In genomic region chr4:41409341-41409740, GRCm38 (mm10) we compare ENCODE assay signal across 25 mouse cellular contexts. TPM values are rescaled to one million over a fixed set of nuclear protein-coding genes. Genes with fewer than 3 reads are reported as not detected.
A peak's percentile ranks its signal among the peaks of the same experiment; 100 is the strongest.
DNase-seq lines count a peak whose midpoint lies in the region; ATAC-seq lines count a peak whose summit lies in the region.
"Had no signal": no experiment of that assay in that cellular context is flagged by ENCODE, and none has a peak within 500 bp of the region (broad histone marks: within the 10 kb centered on the region; RNA-seq: fewer than 3 reads in every experiment).

No protein-coding gene starts in this region.

- ATAC-seq in inflammation-experienced regulatory T-cells, adult 6 months, result no peak
- ATAC-seq: forebrain, embryonic 13.5 days; hindbrain, embryonic 16.5 days; intestine, embryonic 16.5 days; midbrain, embryonic 13.5 days; Patski had no signal

- peak; percentile 21 to 59 for DNase-seq in frontal cortex, postnatal 36 days (ENCODE audit: low spot score in 2 of 2)
- DNase-seq in frontal cortex, postnatal 14 days (ENCODE audit: low spot score in 2 of 2), result no peak
- peak; percentile 9 for DNase-seq in left cerebral cortex, adult 11 months (ENCODE audit: low spot score)
- DNase-seq in left cerebral cortex, postnatal 4 days, result no peak
- peak; percentile 74 for DNase-seq in brain, adult 2 months (ENCODE audit: low read depth, low spot score)
- peak; percentile 14 to 75 for DNase-seq in left cerebral cortex, postnatal 25 days (ENCODE audit: low spot score in 2 of 2)
- DNase-seq: adrenal gland, postnatal 10 days; cerebellum, adult 11 months; cerebellum, adult 9-10 months; cerebellum, postnatal 36 days; gastrocnemius, postnatal 14 days; kidney, adult 8-10 months; kidney, postnatal 4 days; liver, embryonic 13.5 days; lung, adult 18-20 months; lung, postnatal 10 days; spleen, adult 18-20 months; thymus, adult 2 months; thymus, postnatal 36 days had no signal

- intact Hi-C loops in left cerebral cortex, postnatal 4 days (cut with DNase I), result no loop called here
- intact Hi-C loops in left cerebral cortex, postnatal 25 days (cut with DNase I), result no loop called here

RNA-seq across cellular contexts. Expression of gene Kif24, which starts 55.3 kb away (rescaled TPM):
- 1 to 10 TPM; 2.9 to 4.3 TPM for total RNA-seq in left cerebral cortex, postnatal 4 days (2021)
- 1 to 10 TPM; 1.0 to 1.1 TPM for total RNA-seq in left cerebral cortex, postnatal 25 days (2021)
- polyA plus RNA-seq in inflammation-experienced regulatory T-cells, adult 6 months (2017; shearing (Covaris generic)), result 1 to 10 TPM; 1.2 to 4.7 (median 1.5) TPM

RNA-seq across cellular contexts. Expression of gene Nudt2, which starts 55.6 kb away (rescaled TPM):
- 10 to 100 TPM; 61.4 to 62.0 TPM for total RNA-seq in left cerebral cortex, postnatal 4 days (2021)
- total RNA-seq in left cerebral cortex, postnatal 25 days (2021), result 10 to 100 TPM; 24.7 to 26.4 TPM
- polyA plus RNA-seq in inflammation-experienced regulatory T-cells, adult 6 months (2017; shearing (Covaris generic)), result 10 to 100 TPM; 15.3 to 22.1 (median 17.8) TPM

Comparison
In these comparisons a context has a peak if more than half of its experiments do, and no peak if none do; other contexts are left out.
1. DNase-seq: peak in frontal cortex, postnatal 36 days (2 of 2), left cerebral cortex, adult 11 months (single experiment), brain, adult 2 months (single experiment) and left cerebral cortex, postnatal 25 days (2 of 2); none in frontal cortex, postnatal 14 days (0 of 2) and left cerebral cortex, postnatal 4 days (single experiment).